In genomic region chr8:20121391-20121909, GRCm38 (mm10) we compare ENCODE assay signal across 7 mouse cellular contexts.
A peak's percentile ranks its signal among the peaks of the same experiment; 100 is the strongest.
DNase-seq lines count a peak whose midpoint lies in the region; ATAC-seq and TF ChIP-seq lines count a peak whose summit lies in the region.
"Not testable (repeated sequence)": the region's sequence is repeated elsewhere in the genome, so short reads cannot be mapped to it uniquely, and the experiment has no call there.

No protein-coding gene starts in this region.

- H3K4me3 ChIP-seq in embryonic facial prominence, embryonic 10.5 days; midbrain, embryonic 10.5 days; stomach, postnatal 0 days (ENCODE audit: low read depth, low read length): not testable (repeated sequence)

- not testable (repeated sequence) for H3K9me3 ChIP-seq in embryonic facial prominence, embryonic 10.5 days; stomach, postnatal 0 days (ENCODE audit: control insufficient read depth, low read length)
- peaks cover 13% of the 10 kb centered on the region; the same call in 1 of the 2 replicates for H3K9me3 ChIP-seq in midbrain, embryonic 10.5 days (replicated peaks)

- not testable (repeated sequence) for H3K4me1 ChIP-seq in embryonic facial prominence, embryonic 10.5 days; midbrain, embryonic 10.5 days; stomach, postnatal 0 days (replicated peaks; ENCODE audit: control insufficient read depth, insufficient read depth)

- not testable (repeated sequence) for TF ChIP-seq EP300 in stomach, postnatal 0 days (optimal IDR thresholded peaks at IDR 0.05)

- H3K36me3 ChIP-seq in embryonic facial prominence, embryonic 10.5 days (replicated peaks); midbrain, embryonic 10.5 days; stomach, postnatal 0 days (ENCODE audit: control insufficient read depth, insufficient read depth, low read length): not testable (repeated sequence)

- not testable (repeated sequence) for TF ChIP-seq POLR2A in brain, embryonic 14.5 days (IDR thresholded peaks at IDR 0.05; ENCODE audit: borderline replicate concordance, extremely low read depth, insufficient read depth, insufficient read length, poor library complexity, severe bottlenecking)

- H3K9ac ChIP-seq in stomach, postnatal 0 days (ENCODE audit: low read length): not testable (repeated sequence)

- TF ChIP-seq CTCF in brain, embryonic 14.5 days (IDR thresholded peaks at IDR 0.05; ENCODE audit: borderline replicate concordance, extremely low read depth, insufficient read depth, insufficient read length); stomach, postnatal 0 days (IDR thresholded peaks at IDR 0.05; ENCODE audit: low read depth): not testable (repeated sequence)

- H3K27ac ChIP-seq in embryonic facial prominence, embryonic 10.5 days (replicated peaks); midbrain, embryonic 10.5 days (replicated peaks); stomach, postnatal 0 days (replicated peaks): not testable (repeated sequence)

- intact Hi-C loops in heart, postnatal 25 days (cut with DNase I): not testable (repeated sequence)

- WGBS in embryonic facial prominence, embryonic 10.5 days: 96% methylated on average over 10 of the region's 11 CpGs
- WGBS in midbrain, embryonic 10.5 days: 93% methylated on average over 10 of the region's 11 CpGs
- WGBS in stomach, postnatal 0 days: 94% methylated on average over 9 of the region's 11 CpGs

- H3K27me3 ChIP-seq in embryonic facial prominence, embryonic 10.5 days (replicated peaks; ENCODE audit: low read depth, poor library complexity, severe bottlenecking); midbrain, embryonic 10.5 days (ENCODE audit: low read depth, poor library complexity, severe bottlenecking); stomach, postnatal 0 days (ENCODE audit: control insufficient read depth, insufficient read depth, low read length): not testable (repeated sequence)

- H3K4me2 ChIP-seq in stomach, postnatal 0 days (replicated peaks; ENCODE audit: low read depth): not testable (repeated sequence)

- peak; percentile 74 for DNase-seq in ES-CJ7 (ENCODE audit: low read depth, low spot score)
- peak; percentile 1 for DNase-seq in brain, embryonic 14.5 days (ENCODE audit: low read depth)
- DNase-seq in embryonic facial prominence, embryonic 10.5 days (ENCODE audit: low spot score): peak; percentile 7
- DNase-seq in heart, postnatal 25 days (ENCODE audit: low spot score): peak; percentile 2
- DNase-seq in layer of hippocampus, postnatal 10 days (ENCODE audit: low spot score in 2 of 2): peak; percentile 9 to 23
- peak; percentile 10 for DNase-seq in midbrain, embryonic 10.5 days (ENCODE audit: low spot score)
- peak; percentile 13 for DNase-seq in stomach, postnatal 0 days (ENCODE audit: low spot score)

- ATAC-seq in stomach, postnatal 0 days (ENCODE audit: low FRiP score, low TSS enrichment): not testable (repeated sequence)

Comparison
In these comparisons a context has a peak if more than half of its experiments do, and no peak if none do; other contexts are left out.
1. DNase-seq: peak in every context shown above with its lines; median percentile 74 in ES-CJ7; 16 in layer of hippocampus, postnatal 10 days; 13 in stomach, postnatal 0 days; 10 in midbrain, embryonic 10.5 days; 7 in embryonic facial prominence, embryonic 10.5 days; 2 in heart, postnatal 25 days; 1 in brain, embryonic 14.5 days.